Mouse (Mus musculus): ENCODE data around the gene Dst. TPM values are rescaled to one million over a fixed set of nuclear protein-coding genes. Genes with fewer than 3 reads are reported as not detected.

The Dst gene
- polyA plus RNA-seq, 1 experiment: 49.7 TPM

- TF ChIP-seq MAX (IDR thresholded peaks at IDR 0.05; ENCODE audit: low read depth) (no peak), REST (IDR thresholded peaks at IDR 0.05; ENCODE audit: insufficient read depth, insufficient read length) (no peak), MYOD1 (IDR thresholded peaks at IDR 0.05; ENCODE audit: control insufficient read depth in 1 of 3, insufficient read length in 2 of 3, low read depth in 2 of 3) (no peak)
Measured at GRCm38 (mm10) chr1:34245951-34246641, 338.1 kb downstream of the Dst start.

DNA sequence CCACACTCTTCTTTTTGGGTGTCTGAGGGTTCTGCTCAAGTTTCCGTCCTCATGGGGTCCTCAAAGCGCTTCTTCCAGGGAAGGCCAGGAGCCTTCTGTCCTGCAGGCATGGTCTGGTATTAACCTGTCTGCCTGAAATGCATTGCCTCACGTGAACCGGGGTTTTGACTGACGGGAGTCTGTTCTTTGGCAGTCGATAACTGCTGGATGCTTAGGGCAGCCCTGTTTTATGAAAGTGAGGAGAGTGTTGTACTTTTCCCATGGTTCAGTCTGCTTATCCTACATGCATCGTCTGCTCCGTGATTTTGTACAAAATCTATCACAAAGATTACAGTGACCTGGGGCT lies 338.6 kb downstream of the Dst start:
- no peak overlapping the region for H3K4me3 ChIP-seq
- TF ChIP-seq MYOD1 (IDR thresholded peaks at IDR 0.05; ENCODE audit: control insufficient read depth in 1 of 3, insufficient read length in 2 of 3, low read depth in 2 of 3): no peak
- TF ChIP-seq MAX (IDR thresholded peaks at IDR 0.05; ENCODE audit: low read depth): no peak
- TF ChIP-seq SRF (IDR thresholded peaks at IDR 0.05; ENCODE audit: control insufficient read depth, insufficient read length, low read depth): no peak
- TF ChIP-seq TCF3 (IDR thresholded peaks at IDR 0.05; ENCODE audit: insufficient read length, low read depth): no peak
- no peak for TF ChIP-seq MYOG (IDR thresholded peaks at IDR 0.05; ENCODE audit: control insufficient read depth in 1 of 3, insufficient read depth in 1 of 3, insufficient read length in 2 of 3, low read depth in 2 of 3)
- TF ChIP-seq REST (IDR thresholded peaks at IDR 0.05; ENCODE audit: insufficient read depth, insufficient read length): no peak
- TF ChIP-seq POLR2A (IDR thresholded peaks at IDR 0.05; ENCODE audit: insufficient read length, low read depth): no peak
- no peak for TF ChIP-seq POLR2AphosphoS2 (IDR thresholded peaks at IDR 0.05; ENCODE audit: insufficient read length, low read depth)
- TF ChIP-seq TCF12 (IDR thresholded peaks at IDR 0.05; ENCODE audit: insufficient read depth, poor library complexity, severe bottlenecking): no peak
- TF ChIP-seq USF1 (IDR thresholded peaks at IDR 0.05; ENCODE audit: low read depth): no peak
- TF ChIP-seq CEBPB (IDR thresholded peaks at IDR 0.05; ENCODE audit: insufficient read depth, poor library complexity, severe bottlenecking): no peak
- no peak for TF ChIP-seq E2F4 (IDR thresholded peaks at IDR 0.05; ENCODE audit: insufficient read depth)
- no peaks in the 10 kb centered on the region for H3K27me3 ChIP-seq (ENCODE audit: control insufficient read depth, insufficient read depth, insufficient read length)
- no peak overlapping the region for H3ac ChIP-seq (ENCODE audit: control insufficient read depth, insufficient read length)
- H3K36me3 ChIP-seq (ENCODE audit: control insufficient read depth, insufficient read depth): peaks cover 63% of the 10 kb centered on the region
- no peak overlapping the region for H3K4me2 ChIP-seq (ENCODE audit: low read depth)
- H3K79me2 ChIP-seq (ENCODE audit: control insufficient read depth, insufficient read depth): peaks cover 3% of the 10 kb centered on the region

More at GRCm38 (mm10) chr1:34245951-34246641, 338.1 kb downstream of the Dst start:
- no peak overlapping the region for H3K4me2 ChIP-seq (ENCODE audit: low read depth)
- H3ac ChIP-seq (ENCODE audit: control insufficient read depth, insufficient read length): no peak overlapping the region
- no peak overlapping the region for H3K4me3 ChIP-seq
- peaks cover 3% of the 10 kb centered on the region for H3K79me2 ChIP-seq (ENCODE audit: control insufficient read depth, insufficient read depth)
- no peaks in the 10 kb centered on the region for H3K27me3 ChIP-seq (ENCODE audit: control insufficient read depth, insufficient read depth, insufficient read length)
- H3K36me3 ChIP-seq (ENCODE audit: control insufficient read depth, insufficient read depth): peaks cover 67% of the 10 kb centered on the region

GRCm38 (mm10) chr1:34251137-34251536 lies 343.1 kb downstream of the Dst start:
- Histone ChIP-seq H3K36me3 (ENCODE audit: control insufficient read depth, insufficient read depth) (peaks cover 54% of the 10 kb centered on the region), H3K79me2 (ENCODE audit: control insufficient read depth, insufficient read depth) (no peaks in the 10 kb centered on the region), H3K27me3 (ENCODE audit: control insufficient read depth, insufficient read depth, insufficient read length) (no peaks in the 10 kb centered on the region), H3K4me2 (ENCODE audit: low read depth) (no peak overlapping the region), H3K4me3 (no peak overlapping the region), H3ac (ENCODE audit: control insufficient read depth, insufficient read length) (no peak overlapping the region)
- TF ChIP-seq E2F4 (IDR thresholded peaks at IDR 0.05; ENCODE audit: insufficient read depth) (no peak), MYOG (IDR thresholded peaks at IDR 0.05; ENCODE audit: control insufficient read depth in 1 of 3, insufficient read depth in 1 of 3, insufficient read length in 2 of 3, low read depth in 2 of 3) (no peak)

DNA sequence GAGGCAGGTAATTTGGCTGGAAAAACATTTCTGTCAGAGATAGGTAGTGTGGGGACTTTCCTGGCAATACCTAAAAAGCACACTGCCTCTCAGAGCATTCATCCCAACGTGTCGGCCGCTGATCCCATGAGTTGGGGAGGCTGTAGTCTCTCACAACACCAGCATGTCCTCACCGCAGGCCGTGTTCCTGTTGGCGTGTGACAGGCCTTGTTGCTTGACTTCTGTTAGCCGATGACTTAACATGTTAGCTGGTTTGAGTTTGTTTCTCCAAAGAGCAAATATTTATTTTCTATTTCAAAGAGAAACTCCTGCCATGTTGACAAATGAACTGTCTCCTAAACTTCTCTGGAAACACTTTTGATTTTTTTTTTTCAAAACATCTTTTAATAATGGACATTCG lies 344.2 kb downstream of the Dst start:
- Histone ChIP-seq H3K4me2 (ENCODE audit: low read depth) (no peak overlapping the region), H3K79me2 (ENCODE audit: control insufficient read depth, insufficient read depth) (no peaks in the 10 kb centered on the region), H3K27me3 (ENCODE audit: control insufficient read depth, insufficient read depth, insufficient read length) (no peaks in the 10 kb centered on the region), H3K36me3 (ENCODE audit: control insufficient read depth, insufficient read depth) (peaks cover 61% of the 10 kb centered on the region), H3ac (ENCODE audit: control insufficient read depth, insufficient read length) (no peak overlapping the region), H3K4me3 (no peak overlapping the region)
- no peak for TF ChIP-seq TCF12 (IDR thresholded peaks at IDR 0.05; ENCODE audit: insufficient read depth, poor library complexity, severe bottlenecking)
- TF ChIP-seq POLR2A (IDR thresholded peaks at IDR 0.05; ENCODE audit: insufficient read length, low read depth): no peak
- TF ChIP-seq USF1 (IDR thresholded peaks at IDR 0.05; ENCODE audit: low read depth): no peak
- TF ChIP-seq TCF3 (IDR thresholded peaks at IDR 0.05; ENCODE audit: insufficient read length, low read depth): no peak
- TF ChIP-seq REST (IDR thresholded peaks at IDR 0.05; ENCODE audit: insufficient read depth, insufficient read length): no peak
- TF ChIP-seq E2F4 (IDR thresholded peaks at IDR 0.05; ENCODE audit: insufficient read depth): no peak
- no peak for TF ChIP-seq MYOG (IDR thresholded peaks at IDR 0.05; ENCODE audit: control insufficient read depth in 1 of 3, insufficient read depth in 1 of 3, insufficient read length in 2 of 3, low read depth in 2 of 3)
- no peak for TF ChIP-seq SRF (IDR thresholded peaks at IDR 0.05; ENCODE audit: control insufficient read depth, insufficient read length, low read depth)
- no peak for TF ChIP-seq MYOD1 (IDR thresholded peaks at IDR 0.05; ENCODE audit: control insufficient read depth in 1 of 3, insufficient read length in 2 of 3, low read depth in 2 of 3)
- no peak for TF ChIP-seq MAX (IDR thresholded peaks at IDR 0.05; ENCODE audit: low read depth)
- no peak for TF ChIP-seq CEBPB (IDR thresholded peaks at IDR 0.05; ENCODE audit: insufficient read depth, poor library complexity, severe bottlenecking)
- no peak for TF ChIP-seq POLR2AphosphoS2 (IDR thresholded peaks at IDR 0.05; ENCODE audit: insufficient read length, low read depth)

DNA sequence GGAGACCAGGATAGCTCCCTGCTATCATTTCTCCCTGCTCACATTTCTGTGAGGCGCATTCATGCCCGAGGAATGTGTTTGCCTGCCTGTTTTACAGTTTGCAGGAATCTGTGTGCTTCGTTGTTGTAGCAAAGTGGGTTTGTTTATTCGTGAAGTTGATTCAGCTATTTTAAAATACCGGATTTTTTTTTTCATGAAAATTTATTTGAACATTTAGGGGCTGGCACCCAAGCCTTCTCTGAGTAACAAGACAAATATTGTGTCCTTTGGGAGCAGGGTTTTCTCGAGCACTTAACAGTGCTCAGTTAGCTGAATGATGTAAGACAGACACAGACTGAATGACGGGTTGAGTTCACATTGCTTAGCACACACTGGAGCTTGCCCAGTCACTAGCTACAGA lies 345.9 kb downstream of the Dst start:
- peaks cover 60% of the 10 kb centered on the region for H3K36me3 ChIP-seq (ENCODE audit: control insufficient read depth, insufficient read depth)
- no peak for TF ChIP-seq POLR2AphosphoS2 (IDR thresholded peaks at IDR 0.05; ENCODE audit: insufficient read length, low read depth)
- no peaks in the 10 kb centered on the region for H3K27me3 ChIP-seq (ENCODE audit: control insufficient read depth, insufficient read depth, insufficient read length)
- H3ac ChIP-seq (ENCODE audit: control insufficient read depth, insufficient read length): no peak overlapping the region
- no peak overlapping the region for H3K4me3 ChIP-seq
- no peaks in the 10 kb centered on the region for H3K79me2 ChIP-seq (ENCODE audit: control insufficient read depth, insufficient read depth)
- no peak overlapping the region for H3K4me2 ChIP-seq (ENCODE audit: low read depth)

Measured in myocyte (in vitro differentiated cells).